Mouse (Mus musculus) liver, postnatal 0 days (tissue): ENCODE data around the gene Nhs.

Source experiments
- CTCF ChIP-seq: sonication (generic); IDR thresholded peaks from 2 replicates; pipeline ENCODE4 v1.5.1; 2016; ENCODE audit warnings: antibody characterized with exemption, low read depth
- EP300 ChIP-seq: IDR thresholded peaks from 2 replicates; pipeline ENCODE4 v1.6.1; 2016; ENCODE audit warnings: antibody characterized with exemption, low read depth, mild to moderate bottlenecking

DNA sequence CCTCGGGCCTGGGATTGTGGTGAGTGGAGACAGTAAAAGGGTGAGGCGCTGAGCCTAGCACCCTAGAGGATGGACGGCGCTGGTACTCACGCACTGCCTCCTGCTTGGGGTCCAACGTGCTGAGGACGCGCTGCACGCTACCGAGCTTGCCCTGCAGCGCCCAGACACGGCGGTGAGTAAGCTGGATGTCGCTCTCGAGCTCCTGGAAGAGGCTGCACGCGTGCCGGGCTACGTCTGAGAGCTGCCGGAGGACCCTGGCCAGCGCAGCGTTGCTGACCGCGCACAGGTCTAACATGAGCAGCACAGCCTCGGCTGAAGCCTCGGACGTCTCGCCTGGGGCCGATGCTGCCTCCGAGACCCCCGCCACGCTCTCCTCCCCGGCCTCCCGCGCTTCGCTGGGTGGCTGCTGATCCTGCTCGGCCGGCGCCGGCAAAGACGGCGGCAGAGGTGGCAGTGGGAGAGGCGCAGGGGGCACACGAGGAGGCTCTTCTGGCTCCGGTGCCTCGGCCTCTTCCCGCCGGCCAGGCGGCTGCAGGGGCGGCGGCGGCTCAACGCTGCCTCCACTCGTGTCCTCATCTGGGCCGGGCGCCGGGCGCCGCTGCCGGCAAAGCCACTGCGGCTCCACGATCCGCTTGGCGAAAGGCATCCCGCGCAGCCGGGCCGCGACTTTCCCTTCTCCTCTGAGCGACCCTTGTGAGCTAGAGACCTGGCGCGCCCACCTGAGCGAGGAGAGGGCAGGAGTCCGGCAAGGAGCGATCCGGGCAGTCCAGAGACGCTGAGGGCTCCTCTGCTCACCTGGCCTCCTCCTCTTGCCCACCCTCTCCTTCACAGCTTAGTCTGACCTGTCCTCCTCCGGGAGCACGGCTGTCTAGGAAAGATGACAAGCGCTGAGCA is 540 bp downstream of the Nhs start:
- TF ChIP-seq EP300 (no peak), CTCF (no peak)
